Mouse (Mus musculus): Measurements from ENCODE around the gene Hcls1.

- TF ChIP-seq POLR2AphosphoS2 (IDR thresholded peaks at IDR 0.05; ENCODE audit: insufficient read length, low read depth) (no peak), CEBPB (IDR thresholded peaks at IDR 0.05; ENCODE audit: insufficient read depth, poor library complexity, severe bottlenecking) (no peak), POLR2A (IDR thresholded peaks at IDR 0.05; ENCODE audit: insufficient read length, low read depth) (no peak), E2F4 (IDR thresholded peaks at IDR 0.05; ENCODE audit: insufficient read depth) (no peak), TCF3 (IDR thresholded peaks at IDR 0.05; ENCODE audit: insufficient read length, low read depth) (no peak)
These were observed 8.8 kb downstream of the Hcls1 start for GRCm38 (mm10) chr16:36943591-36943990.
